Mouse (Mus musculus) CD8-positive naive resting alpha-beta T cell, adult 2 months (primary cell): Measurements from ENCODE around the gene Ptpn14.

ENCODE experiments used
- DNase-seq, 2 experiments: peaks; one replicate each; pipeline ENCODE4 v3.0.0; 2022; ENCODE audit warnings: low read depth in 2 of 2, low spot score in 2 of 2

The Ptpn14 gene

GRCm38 (mm10) chr1:189864301-189864700, 136.2 kb downstream of the Ptpn14 start:
- DNase-seq: no peak

GRCm38 (mm10) chr1:189864846-189865560, 136.9 kb downstream of the Ptpn14 start:
- DNase-seq: no peak

GRCm38 (mm10) chr1:189866621-189867020, 138.6 kb downstream of the Ptpn14 start:
- DNase-seq: no peak

- DNase-seq: peak; percentile 26 to 40
Measured at GRCm38 (mm10) chr1:189867034-189867433, 139.0 kb downstream of the Ptpn14 start.

- DNase-seq: no peak
Measured at GRCm38 (mm10) chr1:189867497-189867896, 139.4 kb downstream of the Ptpn14 start.

GRCm38 (mm10) chr1:189868036-189868435, 140.0 kb downstream of the Ptpn14 start:
- DNase-seq: no peak

GRCm38 (mm10) chr1:189869651-189870270, 141.7 kb downstream of the Ptpn14 start:
- DNase-seq: no peak

GRCm38 (mm10) chr1:189870539-189870938, 142.5 kb downstream of the Ptpn14 start:
- DNase-seq: no peak

- DNase-seq: no peak
Measured at GRCm38 (mm10) chr1:189871625-189872024, 143.6 kb downstream of the Ptpn14 start.

- no peak for DNase-seq
Measured at GRCm38 (mm10) chr1:189872050-189872449, 144.0 kb downstream of the Ptpn14 start.

GRCm38 (mm10) chr1:189873591-189873990, 145.5 kb downstream of the Ptpn14 start:
- DNase-seq: no peak

- DNase-seq: no peak
Measured at GRCm38 (mm10) chr1:189875439-189875861, 147.4 kb downstream of the Ptpn14 start.

GRCm38 (mm10) chr1:189876162-189876561, 148.1 kb downstream of the Ptpn14 start:
- no peak for DNase-seq

- no peak for DNase-seq
Measured at GRCm38 (mm10) chr1:189879212-189879611, 151.1 kb downstream of the Ptpn14 start.

GRCm38 (mm10) chr1:189879965-189880364, 151.9 kb downstream of the Ptpn14 start:
- DNase-seq: no peak

- no peak for DNase-seq
Measured at GRCm38 (mm10) chr1:189880745-189881144, 152.7 kb downstream of the Ptpn14 start.

- DNase-seq: peak in 1 of 2 experiments; percentile 12
Measured at GRCm38 (mm10) chr1:189882886-189883285, 154.8 kb downstream of the Ptpn14 start.

- DNase-seq: no peak
Measured at GRCm38 (mm10) chr1:189883531-189884170, 155.6 kb downstream of the Ptpn14 start.

GRCm38 (mm10) chr1:189884951-189885350, 156.9 kb downstream of the Ptpn14 start:
- no peak for DNase-seq

GRCm38 (mm10) chr1:189885975-189886374, 157.9 kb downstream of the Ptpn14 start:
- DNase-seq: no peak

- DNase-seq: no peak
Measured at GRCm38 (mm10) chr1:189887518-189887917, 159.4 kb downstream of the Ptpn14 start.

GRCm38 (mm10) chr1:189888749-189889148, 160.7 kb downstream of the Ptpn14 start:
- no peak for DNase-seq
